Mouse (Mus musculus) kidney, embryonic 16.5 days (tissue): ENCODE results near the gene Pdgfd. TPM values are rescaled to one million over a fixed set of nuclear protein-coding genes. Genes with fewer than 3 reads are reported as not detected.
A peak's percentile ranks its signal among the peaks of the same experiment; 100 is the strongest.

Experiments
- ATAC-seq: fragments of 200-750 bp; cut with Nextera tagmentation; 2 replicates; pipeline ENCODE4 v1.8.0; 2017; ENCODE audit warnings: moderate TSS enrichment; ENCODE audit not compliant: low FRiP score, low TSS enrichment
- H3K27ac ChIP-seq: fragments of 300-500 bp; sonication (generic); 2 replicates; pipeline ENCODE4 v1.5.1; 2014; ENCODE audit warnings: low read length
- H3K27me3 ChIP-seq: fragments of 300-500 bp; sonication (generic); 2 replicates; pipeline ENCODE4 v1.6.1; 2014; ENCODE audit warnings: low read length, control low read depth, mixed read lengths; ENCODE audit not compliant: insufficient read depth
- H3K36me3 ChIP-seq: fragments of 300-500 bp; sonication (generic); 2 replicates; pipeline ENCODE4 v1.6.1; 2014; ENCODE audit warnings: low read length, control low read depth, mixed read lengths; ENCODE audit not compliant: insufficient read depth
- H3K4me1 ChIP-seq: fragments of 300-500 bp; sonication (generic); 2 replicates; pipeline ENCODE4 v1.6.1; 2014; ENCODE audit warnings: low read length, control low read depth, mixed read lengths; ENCODE audit not compliant: insufficient read depth
- H3K4me2 ChIP-seq: fragments of 300-500 bp; sonication (generic); replicated peaks from 2 replicates; pipeline ENCODE4 v1.6.1; 2014; ENCODE audit warnings: low read depth, low read length
- H3K4me3 ChIP-seq: fragments of 300-500 bp; sonication (generic); 2 replicates; pipeline ENCODE4 v1.5.1; 2014; ENCODE audit warnings: mild to moderate bottlenecking, low read length
- H3K9ac ChIP-seq: fragments of 300-500 bp; sonication (generic); replicated peaks from 2 replicates; pipeline ENCODE4 v1.6.1; 2014; ENCODE audit warnings: low read length
- H3K9me3 ChIP-seq: fragments of 300-500 bp; sonication (generic); 2 replicates; pipeline ENCODE4 v1.6.1; 2016; ENCODE audit warnings: low read length, control low read depth
- WGBS: fragments of 180-500 bp; shearing (Covaris S2); extraction: QIAGEN DNeasy Blood & Tissue Kit; methylation state at CpG from one replicate; pipeline ENCODE4 v1.1.7; 2014; 5-methylcytosine and 5-hydroxymethylcytosine counted together
- polyA plus RNA-seq: library from polyadenylated mRNA; unstranded; fragments of >200 nt; fragmentation: Nextera tagmentation; extraction: Ambion mirVana; gene quantifications from 2 replicates; pipeline ENCODE4 v1.2.1, GENCODE M21; 2015

The Pdgfd gene
- 19.9 and 20.4 TPM in 2 replicates for polyA plus RNA-seq

GRCm38 (mm10) chr9:6168391-6169037, at the start of gene Pdgfd:
Gene Pdgfd, plus strand, starts transcription at chr9:6168584.
- H3K27me3 ChIP-seq: no peaks in the 10 kb centered on the region
- peak; percentile 97 for ATAC-seq
- peaks cover 10% of the 10 kb centered on the region for H3K4me1 ChIP-seq
- H3K36me3 ChIP-seq: no peaks in the 10 kb centered on the region
- no peaks in the 10 kb centered on the region for H3K9me3 ChIP-seq
- peak within 1 kb of the TSS; percentile 70 for H3K9ac ChIP-seq
- H3K4me3 ChIP-seq: peak within 1 kb of the TSS; percentile 59
- H3K4me2 ChIP-seq: peak within 1 kb of the TSS; percentile 69
- 1% methylated on average over 32 of the region's 32 CpGs for WGBS
- peak within 1 kb of the TSS; percentile 73 for H3K27ac ChIP-seq

- Histone ChIP-seq H3K4me2 (peak overlapping the region; percentile 69), H3K9ac (peak overlapping the region; percentile 70), H3K27ac (peak overlapping the region; percentile 73; the same call in 1 of the 2 replicates), H3K36me3 (no peaks in the 10 kb centered on the region), H3K4me3 (peak overlapping the region; percentile 59), H3K27me3 (no peaks in the 10 kb centered on the region), H3K9me3 (no peaks in the 10 kb centered on the region), H3K4me1 (peaks cover 10% of the 10 kb centered on the region)
- peak; percentile 73 for ATAC-seq
- WGBS: 21% methylated on average over 3 of the region's 3 CpGs
Observed at GRCm38 (mm10) chr9:6169038-6169431, 651 bp downstream of the Pdgfd start.

GRCm38 (mm10) chr9:6170962-6171361, 2.6 kb downstream of the Pdgfd start:
- WGBS: 34% methylated on average over 9 of the region's 9 CpGs

GRCm38 (mm10) chr9:6173276-6173675, 4.9 kb downstream of the Pdgfd start:
- Histone ChIP-seq H3K9ac (no peak overlapping the region), H3K27ac (no peak overlapping the region), H3K36me3 (no peaks in the 10 kb centered on the region), H3K27me3 (no peaks in the 10 kb centered on the region), H3K4me1 (0 out of 2 replicates have a peak, but pooled peaks cover 6% of the 10 kb centered on the region), H3K4me3 (no peak overlapping the region), H3K9me3 (no peaks in the 10 kb centered on the region), H3K4me2 (no peak overlapping the region)
- no peak for ATAC-seq
- 86% methylated on average over 1 of the region's 1 CpGs for WGBS

More at GRCm38 (mm10) chr9:6170962-6171361, 2.6 kb downstream of the Pdgfd start:
- no peaks in the 10 kb centered on the region for H3K9me3 ChIP-seq
- peaks cover 10% of the 10 kb centered on the region for H3K4me1 ChIP-seq
- no peaks in the 10 kb centered on the region for H3K36me3 ChIP-seq
- H3K4me2 ChIP-seq: peak overlapping the region; percentile 23
- ATAC-seq: no peak
- no peak overlapping the region for H3K27ac ChIP-seq
- no peak overlapping the region for H3K9ac ChIP-seq
- H3K27me3 ChIP-seq: no peaks in the 10 kb centered on the region
- no peak overlapping the region for H3K4me3 ChIP-seq

GRCm38 (mm10) chr9:6175731-6176130, 7.3 kb downstream of the Pdgfd start:
- H3K27ac ChIP-seq: no peak overlapping the region
- no peak overlapping the region for H3K9ac ChIP-seq
- no peak overlapping the region for H3K4me2 ChIP-seq
- H3K4me3 ChIP-seq: no peak overlapping the region
- no peaks in the 10 kb centered on the region for H3K27me3 ChIP-seq
- WGBS: 79% methylated on average over 4 of the region's 4 CpGs
- no peaks in the 10 kb centered on the region for H3K4me1 ChIP-seq
- H3K9me3 ChIP-seq: no peaks in the 10 kb centered on the region
- ATAC-seq: no peak
- no peaks in the 10 kb centered on the region for H3K36me3 ChIP-seq

- no peak overlapping the region for H3K27ac ChIP-seq
- WGBS: 90% methylated on average over 3 of the region's 3 CpGs
- no peaks in the 10 kb centered on the region for H3K27me3 ChIP-seq
- no peak overlapping the region for H3K9ac ChIP-seq
- H3K9me3 ChIP-seq: no peaks in the 10 kb centered on the region
- ATAC-seq: no peak
- H3K4me1 ChIP-seq: no peaks in the 10 kb centered on the region
- no peak overlapping the region for H3K4me3 ChIP-seq
- no peak overlapping the region for H3K4me2 ChIP-seq
- H3K36me3 ChIP-seq: no peaks in the 10 kb centered on the region
Observed at GRCm38 (mm10) chr9:6182307-6182923, 14.0 kb downstream of the Pdgfd start.

GRCm38 (mm10) chr9:6187955-6188354, 19.6 kb downstream of the Pdgfd start:
- WGBS: 59% methylated on average over 3 of the region's 3 CpGs
- H3K4me3 ChIP-seq: no peak overlapping the region
- no peaks in the 10 kb centered on the region for H3K9me3 ChIP-seq
- H3K36me3 ChIP-seq: no peaks in the 10 kb centered on the region
- H3K9ac ChIP-seq: no peak overlapping the region
- no peaks in the 10 kb centered on the region for H3K27me3 ChIP-seq
- ATAC-seq: no peak
- H3K4me1 ChIP-seq: no peaks in the 10 kb centered on the region
- H3K27ac ChIP-seq: no peak overlapping the region
- no peak overlapping the region for H3K4me2 ChIP-seq

- 68% methylated on average over 1 of the region's 1 CpGs for WGBS
- Histone ChIP-seq H3K27me3 (no peaks in the 10 kb centered on the region), H3K9me3 (no peaks in the 10 kb centered on the region), H3K27ac (no peak overlapping the region), H3K9ac (no peak overlapping the region), H3K4me2 (no peak overlapping the region), H3K4me3 (no peak overlapping the region), H3K36me3 (no peaks in the 10 kb centered on the region), H3K4me1 (no peaks in the 10 kb centered on the region)
- ATAC-seq: no peak
Observed at GRCm38 (mm10) chr9:6193352-6193751, 25.0 kb downstream of the Pdgfd start.

GRCm38 (mm10) chr9:6212862-6213261, 44.5 kb downstream of the Pdgfd start:
- WGBS: 54% methylated on average over 5 of the region's 5 CpGs

GRCm38 (mm10) chr9:6217505-6217904, 49.1 kb downstream of the Pdgfd start:
- Histone ChIP-seq H3K36me3 (no peaks in the 10 kb centered on the region), H3K27me3 (no peaks in the 10 kb centered on the region), H3K4me3 (no peak overlapping the region), H3K9ac (no peak overlapping the region), H3K27ac (no peak overlapping the region), H3K9me3 (no peaks in the 10 kb centered on the region), H3K4me1 (0 out of 2 replicates have a peak, but pooled peaks cover 4% of the 10 kb centered on the region), H3K4me2 (no peak overlapping the region)
- WGBS: 27% methylated on average over 1 of the region's 1 CpGs
- ATAC-seq: no peak

More at GRCm38 (mm10) chr9:6212862-6213261, 44.5 kb downstream of the Pdgfd start:
- H3K9me3 ChIP-seq: no peaks in the 10 kb centered on the region
- H3K27ac ChIP-seq: no peak overlapping the region
- H3K4me3 ChIP-seq: no peak overlapping the region
- ATAC-seq: no peak
- no peaks in the 10 kb centered on the region for H3K27me3 ChIP-seq
- no peak overlapping the region for H3K9ac ChIP-seq
- 0 out of 2 replicates have a peak, but pooled peaks cover 4% of the 10 kb centered on the region for H3K4me1 ChIP-seq
- no peak overlapping the region for H3K4me2 ChIP-seq
- no peaks in the 10 kb centered on the region for H3K36me3 ChIP-seq
